Mouse (Mus musculus) spleen, postnatal 10 days (tissue): ENCODE measurements around the gene Fes.
A peak's percentile ranks its signal among the peaks of the same experiment; 100 is the strongest.

Source experiments
- DNase-seq, 2 experiments: peaks; one replicate each; pipeline ENCODE4 v3.0.0; 2021 to 2022; ENCODE audit warnings: low spot score in 2 of 2

Gene Fes

DNA sequence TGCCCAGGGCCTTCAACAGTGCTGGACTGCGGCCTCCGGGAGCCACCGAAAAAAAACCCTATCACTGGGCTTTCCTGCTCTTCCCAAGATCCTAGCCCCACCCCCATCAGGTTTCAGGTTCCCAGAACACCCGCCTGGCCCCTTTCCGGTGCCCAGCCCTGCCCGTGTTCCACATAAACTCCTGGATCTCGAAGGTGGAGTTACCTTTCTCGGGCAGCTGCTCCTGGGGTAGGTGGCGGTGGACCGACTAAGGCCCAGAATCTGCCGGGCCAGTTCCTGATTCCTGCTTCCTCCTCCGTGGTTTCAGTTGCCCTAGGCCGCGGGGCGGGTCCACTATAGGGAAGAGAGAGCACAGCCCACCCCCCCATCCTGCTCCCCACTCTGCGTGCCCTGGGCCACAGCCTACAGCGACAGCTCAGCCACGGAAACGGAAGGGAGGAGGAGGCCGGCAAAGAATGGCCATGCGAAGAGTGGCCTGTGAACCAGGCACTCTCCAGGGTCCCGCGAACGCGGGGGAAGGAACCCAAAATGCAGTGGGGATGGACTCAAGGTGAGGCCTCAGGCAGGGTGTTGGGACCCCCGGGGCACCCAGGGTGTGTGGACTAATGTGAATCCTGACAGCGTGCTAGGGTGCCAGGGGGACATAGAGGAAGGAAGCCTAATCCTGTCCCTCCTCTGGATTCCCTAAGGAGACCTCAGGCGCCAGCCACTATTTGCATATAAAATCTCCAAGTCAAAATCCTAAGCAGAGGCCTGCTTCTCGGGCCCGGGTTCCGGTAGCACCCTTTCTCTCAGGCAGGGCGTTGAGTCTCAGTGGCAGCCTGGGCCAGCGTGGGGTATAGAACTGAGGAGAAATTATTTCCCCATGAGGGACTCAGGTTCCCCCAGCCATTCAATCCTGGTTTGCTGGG lies at the start of gene Fes:
Gene Fes (minus strand): TSS at position 314 of the 911 bp plus-strand sequence.
- peak; percentile 44 to 70 for DNase-seq

DNA sequence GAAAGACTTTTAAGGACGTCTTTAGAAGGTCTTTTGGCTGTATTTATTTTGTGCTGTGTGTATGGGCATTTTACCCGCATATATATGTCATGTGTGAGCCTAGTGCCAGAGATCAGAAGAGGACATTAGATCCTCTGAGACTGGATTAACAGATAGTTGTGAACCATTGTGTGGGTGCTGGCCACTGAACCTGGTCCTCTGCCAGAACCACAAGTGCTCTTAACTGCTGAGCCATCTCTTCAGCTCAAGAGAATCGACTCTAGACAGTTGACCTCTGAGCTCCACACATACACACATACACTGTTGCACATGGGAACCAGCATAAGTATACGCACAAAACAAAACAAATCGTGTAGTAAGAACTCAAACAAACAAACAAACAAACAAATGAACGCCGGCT lies 48.8 kb upstream of the Fes start:
- DNase-seq, result no peak

GRCm38 (mm10) chr7:80435594-80435993 lies 47.8 kb upstream of the Fes start:
- DNase-seq, result no peak

DNA sequence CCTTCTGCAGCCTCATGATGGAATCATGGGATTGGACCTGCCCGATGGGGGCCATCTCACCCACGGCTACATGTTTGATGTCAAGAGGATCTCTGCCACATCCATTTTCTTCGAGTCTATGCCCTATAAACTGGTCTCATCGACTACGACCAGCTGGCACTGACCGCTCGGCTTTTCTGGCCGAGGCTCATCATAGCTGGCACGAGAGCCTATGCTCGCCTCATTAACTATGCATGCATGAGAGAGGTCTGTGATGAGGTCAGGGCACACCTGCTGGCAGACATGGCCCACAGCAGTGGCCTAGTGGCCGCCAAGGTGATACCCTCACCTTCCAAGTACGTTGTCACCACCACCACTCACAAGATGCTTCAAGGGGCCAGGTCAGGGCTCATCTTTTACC lies 41.9 kb upstream of the Fes start:
- no peak for DNase-seq

DNA sequence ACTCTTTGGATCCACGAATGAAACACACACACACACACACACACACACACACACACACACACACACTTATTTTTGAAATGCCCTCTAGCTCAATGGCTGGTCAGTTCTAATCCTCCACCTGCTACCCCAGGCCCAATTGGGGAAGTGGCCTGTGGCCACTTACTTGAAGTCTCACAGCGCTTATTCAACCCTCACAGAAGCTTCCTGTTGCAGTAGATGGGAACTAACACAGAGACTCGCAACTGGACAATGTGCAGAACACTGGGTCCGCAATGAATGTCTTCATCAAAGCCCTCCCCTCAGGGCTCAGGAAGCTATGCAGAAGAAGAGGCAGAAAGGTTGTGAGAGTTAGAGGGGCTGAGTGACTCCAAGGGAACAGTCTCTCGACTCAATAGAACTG lies 40.0 kb upstream of the Fes start:
- DNase-seq, result no peak

DNA sequence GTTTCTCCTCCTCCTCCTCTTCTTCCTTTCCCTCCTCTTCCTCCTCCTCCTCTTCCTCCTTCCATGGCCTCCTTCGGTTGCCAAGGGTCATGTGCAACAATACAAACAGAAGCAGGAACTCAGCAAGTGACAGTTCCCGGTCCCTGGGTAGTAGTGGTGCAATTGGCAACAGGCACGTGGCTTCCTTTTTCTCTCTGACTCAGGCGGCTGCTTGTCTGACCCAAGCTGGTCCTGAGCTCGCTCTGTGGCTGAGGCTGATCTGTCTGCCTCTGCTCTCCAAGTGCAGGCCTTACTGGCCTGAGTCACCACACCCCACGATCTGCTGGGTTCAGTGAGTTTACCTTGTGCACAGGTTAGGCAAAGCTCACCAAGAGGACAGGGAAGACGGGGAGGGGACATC lies 38.6 kb upstream of the Fes start:
- peak in 1 of 2 experiments; percentile 39 for DNase-seq

- DNase-seq, result peak in 1 of 2 experiments; percentile 49
Observed at GRCm38 (mm10) chr7:80424722-80425121, 37.0 kb upstream of the Fes start.

DNA sequence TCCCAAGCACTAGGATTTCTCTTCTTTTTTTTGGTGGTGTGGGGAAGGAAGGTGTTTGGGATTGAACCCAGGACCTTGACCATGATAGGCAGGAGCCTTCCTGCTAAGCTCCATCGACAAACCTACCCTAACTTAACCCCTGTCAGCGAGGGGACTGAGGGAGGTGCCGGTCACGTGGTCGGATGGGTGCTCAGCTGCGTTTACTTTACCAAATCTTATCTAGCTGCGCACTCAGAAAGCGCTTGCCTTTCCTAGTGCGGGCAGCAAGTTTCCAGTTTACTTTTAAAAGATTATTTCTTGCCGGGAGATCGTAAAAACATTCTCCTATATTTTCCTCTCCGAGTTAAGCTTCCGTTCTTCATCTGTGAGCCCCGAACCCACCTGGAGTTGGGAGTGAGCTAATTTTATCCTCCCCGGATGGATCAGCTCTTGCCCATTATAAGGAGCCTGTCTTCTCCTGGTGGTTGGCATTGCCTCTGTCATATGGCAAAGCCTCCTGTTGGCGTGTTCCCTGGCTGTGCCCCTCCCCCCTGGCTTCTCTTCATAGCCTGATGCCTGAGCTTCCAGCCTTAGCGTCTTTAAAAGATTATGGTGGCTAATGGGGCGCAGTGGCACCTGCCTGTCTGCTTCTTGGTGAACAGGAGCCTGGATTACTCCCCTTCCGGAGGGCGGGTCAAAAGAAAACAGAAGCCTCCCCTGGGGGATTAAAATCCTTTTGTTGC lies 35.2 kb upstream of the Fes start:
- DNase-seq, result peak in 1 of 2 experiments; percentile 69

GRCm38 (mm10) chr7:80421576-80421975 lies 33.8 kb upstream of the Fes start:
- DNase-seq, result no peak

DNA sequence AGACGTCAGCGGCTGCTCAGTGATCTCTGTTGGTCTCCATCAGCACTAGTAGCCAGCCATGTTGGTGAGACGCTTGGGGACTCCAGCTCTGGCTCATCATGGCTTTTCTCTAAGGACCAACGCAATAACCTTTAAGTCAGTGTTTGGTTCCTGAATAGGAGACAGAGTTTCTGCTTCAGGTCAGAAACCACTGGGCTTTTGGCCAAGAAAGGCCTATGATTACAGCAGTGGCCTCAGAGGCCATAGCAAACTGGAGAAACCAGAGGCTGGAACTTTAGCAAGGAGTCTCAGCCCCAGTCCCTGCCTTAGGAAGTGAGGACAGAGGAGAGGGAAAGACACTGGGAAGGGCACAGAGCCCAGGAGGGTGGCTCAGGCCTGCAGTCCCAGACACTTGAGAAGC lies 32.8 kb upstream of the Fes start:
- no peak for DNase-seq

DNA sequence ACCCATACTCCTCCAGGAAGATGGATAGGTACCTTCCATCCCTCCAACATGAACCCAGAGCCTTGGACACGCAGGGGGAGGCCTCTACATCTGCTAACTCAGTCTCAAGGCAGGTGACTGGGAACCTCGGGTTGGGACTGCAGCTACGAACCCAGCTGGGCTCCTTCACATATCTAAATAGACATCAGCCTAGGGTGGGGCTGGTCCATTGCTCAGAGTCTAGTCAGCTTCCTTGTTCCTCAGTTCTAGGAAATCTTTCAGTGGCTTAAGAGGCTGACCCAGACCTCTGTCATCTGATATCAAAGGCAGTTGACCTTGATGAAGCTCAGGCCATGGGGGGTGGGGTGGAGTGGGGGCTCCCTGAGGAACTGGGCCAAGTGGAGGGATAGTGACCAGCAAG lies 31.5 kb upstream of the Fes start:
- DNase-seq, result no peak

- DNase-seq, result no peak
Observed at GRCm38 (mm10) chr7:80418036-80418435, 30.3 kb upstream of the Fes start.

GRCm38 (mm10) chr7:80417601-80418000 lies 29.9 kb upstream of the Fes start:
- DNase-seq, result no peak

GRCm38 (mm10) chr7:80416969-80417368 lies 29.2 kb upstream of the Fes start:
- no peak for DNase-seq

GRCm38 (mm10) chr7:80414303-80414855 lies 26.6 kb upstream of the Fes start:
- DNase-seq, result no peak

DNA sequence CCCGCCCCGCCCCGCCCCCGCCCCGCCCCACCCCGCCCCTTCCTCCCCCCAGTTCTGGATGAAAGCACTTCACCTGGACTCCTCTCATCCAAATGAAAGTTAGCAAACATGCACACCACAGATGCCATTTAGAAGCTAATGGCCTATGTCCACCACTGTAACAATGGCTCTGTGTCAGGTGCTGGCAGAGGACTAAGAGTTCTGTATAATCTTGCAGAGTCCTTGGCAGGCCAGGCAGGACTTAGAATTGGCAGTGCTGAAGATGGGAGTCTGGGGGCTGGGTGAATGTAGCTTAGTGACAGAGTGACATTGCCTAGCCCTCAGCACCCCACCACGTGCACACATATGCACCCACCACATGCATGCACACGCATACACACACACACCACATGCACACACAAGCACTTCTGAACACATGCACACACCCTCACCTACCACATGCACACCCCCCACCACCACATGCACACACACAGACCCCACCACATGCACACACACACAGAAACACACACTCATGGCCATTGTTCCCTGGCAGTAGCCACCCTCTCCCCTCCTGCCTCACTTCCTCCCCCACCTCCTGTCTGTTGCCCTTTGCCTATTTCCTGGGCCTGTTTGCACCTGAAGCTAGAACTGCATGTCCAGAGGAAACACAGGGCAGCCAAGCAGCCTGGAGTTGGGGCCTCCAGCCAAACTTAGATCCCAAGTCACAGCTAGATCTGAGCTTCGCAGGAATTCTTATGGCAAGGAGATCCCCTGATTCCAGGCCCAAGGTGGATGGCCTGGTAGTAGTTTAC lies 26.0 kb upstream of the Fes start:
- DNase-seq, result no peak

GRCm38 (mm10) chr7:80412781-80413180 lies 25.0 kb upstream of the Fes start:
- no peak for DNase-seq

DNA sequence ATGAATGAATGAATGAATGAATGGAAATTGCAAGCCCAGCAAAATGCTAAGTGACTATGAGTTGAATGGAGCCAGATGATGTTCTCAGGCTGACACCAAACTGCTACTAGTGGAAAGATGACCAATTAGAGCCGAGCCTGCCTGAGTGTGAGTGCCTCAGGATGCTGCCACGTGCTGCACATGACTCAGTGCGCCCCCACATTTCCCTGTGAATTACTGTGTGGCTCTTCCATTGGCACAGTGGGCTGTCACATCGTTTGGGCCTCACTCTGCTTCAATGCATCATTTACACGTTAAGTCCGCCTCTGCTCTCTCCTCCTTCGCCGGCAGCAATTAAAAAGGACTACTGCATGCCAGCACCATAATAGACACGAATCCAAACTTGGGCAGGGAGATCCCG lies 24.5 kb upstream of the Fes start:
- DNase-seq, result no peak

- DNase-seq, result no peak
Observed at GRCm38 (mm10) chr7:80410380-80410779, 22.6 kb upstream of the Fes start.

GRCm38 (mm10) chr7:80407712-80408111 lies 20.0 kb upstream of the Fes start:
- DNase-seq, result no peak

GRCm38 (mm10) chr7:80406186-80406585 lies 18.4 kb upstream of the Fes start:
- DNase-seq, result no peak

- no peak for DNase-seq
Observed at GRCm38 (mm10) chr7:80405188-80405695, 17.5 kb upstream of the Fes start, which contains the start of gene Furin. Gene Furin (minus strand): TSS chr7:80405436.
